Mouse (Mus musculus) ZHBTc4 (cell line): Measurements from ENCODE around the gene Sh3pxd2a.

Experiments
- DNase-seq: peaks from one replicate; pipeline ENCODE4 v3.0.0-alpha.2; 2011; ENCODE audit warnings: low read depth, low spot score

Gene Sh3pxd2a

DNA sequence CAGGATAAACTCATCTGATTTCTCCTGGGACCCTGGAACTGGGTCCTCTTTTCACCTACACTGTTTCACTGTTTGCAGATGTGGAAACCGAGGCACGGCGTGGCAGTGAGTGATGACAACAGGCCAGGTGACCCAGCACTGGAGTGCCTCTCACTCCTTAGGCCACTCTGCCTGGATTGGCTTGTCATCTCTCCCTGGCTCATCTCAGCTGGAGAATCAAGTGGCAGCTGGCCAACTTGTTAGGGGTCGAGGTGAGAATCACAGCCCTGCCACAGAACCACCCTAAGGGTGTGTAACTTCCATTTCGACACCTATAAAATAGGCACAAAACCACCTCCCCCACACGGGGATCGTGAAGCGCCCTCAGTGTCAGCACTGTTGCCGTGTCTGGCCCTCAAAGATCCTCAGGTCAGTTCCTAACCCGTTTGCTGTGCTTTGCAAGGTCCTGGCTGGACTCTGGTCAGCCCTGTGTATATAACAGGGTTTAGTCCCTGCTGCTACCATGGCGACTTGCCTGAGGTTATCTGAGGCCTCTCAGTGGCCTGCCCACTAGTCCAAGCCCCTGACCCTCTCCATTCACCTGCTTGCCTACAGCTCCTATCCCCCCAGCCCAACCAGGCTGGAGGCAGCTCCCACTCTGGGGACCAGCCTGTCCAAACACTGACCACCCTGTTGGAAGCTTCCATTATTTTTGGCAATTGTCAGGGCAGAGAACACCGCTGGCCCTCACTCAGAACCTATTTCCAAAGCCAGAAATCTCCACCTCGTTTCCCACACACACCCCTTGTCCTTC is 6.3 kb downstream of the Sh3pxd2a start:
- DNase-seq, result no peak

DNA sequence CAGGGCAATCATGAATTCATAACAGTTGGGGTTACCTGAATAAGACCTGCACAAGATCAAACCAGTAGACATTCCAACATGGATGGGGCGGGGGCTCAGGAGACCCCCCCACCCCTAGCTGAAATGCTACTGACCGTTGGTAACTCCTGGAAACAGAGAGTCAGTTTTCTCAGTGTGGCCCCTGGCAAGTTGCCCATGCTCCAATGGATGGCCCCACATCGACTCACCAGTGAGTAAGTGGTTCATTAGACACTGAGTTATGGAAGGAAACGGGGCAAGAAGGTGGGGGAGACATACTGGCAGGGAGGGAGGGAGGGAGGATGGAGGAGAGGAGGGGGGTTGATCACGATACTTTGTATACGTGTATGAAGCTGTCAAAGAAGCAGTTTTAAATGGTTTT is 8.2 kb downstream of the Sh3pxd2a start:
- DNase-seq, result no peak

DNA sequence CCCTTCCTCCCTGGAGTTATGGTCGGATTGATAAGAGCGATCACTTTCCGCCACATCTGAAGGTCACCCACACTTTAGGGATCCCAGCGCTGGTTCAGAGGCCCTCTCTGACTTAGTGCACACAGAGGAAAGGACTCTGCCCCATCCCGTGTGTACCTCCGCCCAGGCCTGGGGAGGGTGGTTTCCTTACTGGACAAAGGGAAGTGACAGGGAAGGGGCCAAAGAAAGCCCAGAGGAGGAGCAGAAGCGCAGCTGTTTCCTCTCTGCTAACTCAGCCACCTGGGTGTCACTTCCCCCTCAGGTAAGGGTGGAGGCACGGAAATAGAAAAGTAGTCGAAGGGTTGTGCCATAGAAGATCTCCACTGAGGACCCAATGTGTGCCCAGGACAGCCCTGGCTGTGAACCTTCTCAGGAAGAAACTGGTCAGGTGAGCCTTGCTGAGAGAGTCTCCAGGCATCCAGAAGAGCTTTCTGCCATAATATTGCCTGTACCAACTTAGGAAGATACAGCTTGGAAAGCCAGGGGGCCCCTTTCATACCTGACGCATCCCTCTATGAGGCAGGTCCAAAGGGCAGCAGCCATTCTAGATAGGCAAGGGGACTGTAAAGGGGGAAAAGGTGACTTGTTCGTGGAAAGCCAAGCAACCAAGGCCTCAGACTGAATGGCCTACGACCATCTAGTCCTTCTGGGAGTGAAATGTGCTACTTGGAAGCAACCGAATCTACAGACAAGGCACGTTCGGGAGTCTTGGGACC is 9.0 kb downstream of the Sh3pxd2a start:
- DNase-seq, result no peak

DNA sequence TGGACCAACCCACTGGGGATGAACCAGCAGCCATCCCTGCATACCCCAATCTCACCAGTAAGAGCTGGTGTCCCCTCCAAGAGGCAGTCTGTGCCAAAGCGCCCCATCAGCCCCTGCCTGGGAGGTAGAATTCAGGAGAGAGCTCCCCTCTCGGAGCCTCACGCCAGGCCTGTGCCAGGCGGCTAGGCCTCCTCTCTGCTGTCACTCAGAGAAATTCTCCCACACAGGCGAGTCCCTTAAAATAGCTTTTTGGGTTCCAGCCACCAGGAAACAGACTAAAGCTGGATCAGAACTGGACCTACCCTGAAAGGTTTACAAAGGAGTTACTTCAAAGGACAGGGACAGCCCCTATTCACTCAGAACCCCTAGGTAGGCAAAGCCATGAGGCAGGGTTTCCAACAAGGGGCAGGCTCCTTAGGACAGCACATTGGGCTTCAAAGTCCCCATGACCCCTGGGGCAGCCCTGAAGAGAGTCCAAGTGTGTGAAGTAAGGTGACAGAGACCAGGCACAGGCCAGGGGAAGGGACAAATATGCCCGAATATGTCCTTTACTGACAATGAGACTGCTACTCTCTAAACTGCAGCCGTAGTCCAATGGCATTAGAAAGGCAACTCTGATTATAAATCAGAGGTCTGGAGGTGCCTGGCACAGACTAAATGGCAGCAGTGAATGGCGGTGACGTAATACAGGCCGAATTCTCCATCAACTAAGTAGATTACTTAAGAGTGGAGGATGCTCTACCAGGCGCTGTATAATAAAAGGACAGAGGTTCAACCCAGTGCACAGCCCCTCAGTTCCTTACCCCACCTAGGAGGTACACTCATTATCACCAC is 9.8 kb downstream of the Sh3pxd2a start:
- no peak for DNase-seq

DNA sequence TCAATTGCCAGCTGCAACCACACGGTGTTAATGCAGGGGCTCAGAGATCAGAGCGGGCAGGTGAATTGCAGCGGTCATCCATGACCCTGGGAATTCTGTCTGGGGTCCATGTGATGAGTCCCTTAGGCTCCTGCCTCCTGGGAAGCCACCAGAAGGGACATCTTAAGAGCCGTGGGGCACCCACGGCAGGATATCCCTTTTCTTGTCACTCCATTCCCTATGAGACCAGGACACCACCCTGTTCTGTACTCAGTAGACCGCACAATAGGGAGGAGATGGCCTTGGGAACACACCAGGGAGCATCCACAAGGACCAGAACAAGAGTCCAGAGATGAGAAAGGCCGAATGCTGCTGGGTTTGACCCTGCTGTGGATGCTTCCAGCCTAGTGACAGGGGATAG is 10.8 kb downstream of the Sh3pxd2a start:
- DNase-seq, result no peak

DNA sequence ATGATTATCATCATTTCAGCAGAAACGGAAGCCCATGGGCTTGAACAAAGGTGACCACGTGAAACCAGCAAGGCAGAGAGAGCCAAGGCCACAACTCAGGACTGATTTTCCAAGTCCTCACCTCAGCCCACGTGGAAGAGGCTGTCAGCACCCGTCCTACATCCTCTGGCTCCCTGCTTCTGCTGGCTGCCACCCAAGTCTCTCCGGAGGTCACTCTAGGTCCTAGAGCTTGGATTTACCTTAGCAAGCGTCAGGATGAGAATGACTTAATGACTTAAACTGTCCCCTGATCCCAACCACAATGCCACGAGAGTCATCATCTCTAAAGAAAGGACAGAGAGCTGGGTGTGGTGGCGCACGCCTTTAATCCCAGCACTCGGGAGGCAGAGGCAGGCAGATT is 11.5 kb downstream of the Sh3pxd2a start:
- peak; percentile 67 for DNase-seq

DNA sequence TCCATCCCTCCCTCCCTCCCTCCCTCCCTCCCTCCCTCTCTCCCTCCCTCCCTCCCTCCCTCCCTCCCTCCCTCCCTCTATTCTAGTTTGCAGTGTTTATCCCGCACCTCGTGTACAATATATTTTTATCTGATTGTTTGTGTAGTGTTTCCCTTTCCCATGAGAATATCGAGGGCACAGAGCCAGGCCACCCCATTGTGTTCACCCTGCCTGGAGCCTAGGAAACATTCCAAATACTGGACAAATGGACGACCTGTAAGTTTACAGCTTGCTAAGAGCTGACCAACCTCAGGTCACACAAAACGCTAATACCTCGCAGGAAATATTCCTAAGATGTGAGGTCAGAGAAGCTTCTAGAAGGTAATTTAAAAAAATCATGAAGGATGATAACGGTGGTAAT is 12.0 kb downstream of the Sh3pxd2a start:
- no peak for DNase-seq

DNA sequence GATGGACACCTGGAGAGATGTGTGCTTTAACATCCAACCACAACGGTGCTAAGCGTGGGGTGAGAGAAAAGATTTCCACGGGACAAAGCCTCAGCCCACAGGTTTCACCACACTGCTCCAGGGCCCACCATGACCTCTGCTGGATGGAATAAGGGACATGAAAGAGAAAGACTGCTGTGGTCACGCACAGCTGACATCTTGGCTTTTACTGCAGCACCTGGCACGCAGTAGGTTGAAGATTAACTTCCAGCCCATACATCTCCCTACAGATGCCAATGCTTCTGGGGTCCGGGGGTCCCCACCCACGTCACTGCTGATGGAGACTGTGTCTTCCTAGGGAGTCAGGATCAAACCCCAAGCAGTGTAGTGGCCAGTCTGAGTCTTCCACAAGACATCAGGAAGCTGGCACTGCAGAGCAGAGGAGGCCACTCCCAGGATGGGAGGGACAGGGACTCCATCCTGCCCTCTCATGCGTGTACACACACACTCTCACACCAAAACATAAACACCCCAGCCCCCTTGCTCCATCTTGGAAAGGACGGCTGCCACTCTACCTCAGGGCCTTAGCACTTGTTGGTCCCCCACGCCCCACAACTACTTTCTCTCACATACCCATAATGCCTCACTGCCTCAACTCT is 12.6 kb downstream of the Sh3pxd2a start:
- no peak for DNase-seq

DNA sequence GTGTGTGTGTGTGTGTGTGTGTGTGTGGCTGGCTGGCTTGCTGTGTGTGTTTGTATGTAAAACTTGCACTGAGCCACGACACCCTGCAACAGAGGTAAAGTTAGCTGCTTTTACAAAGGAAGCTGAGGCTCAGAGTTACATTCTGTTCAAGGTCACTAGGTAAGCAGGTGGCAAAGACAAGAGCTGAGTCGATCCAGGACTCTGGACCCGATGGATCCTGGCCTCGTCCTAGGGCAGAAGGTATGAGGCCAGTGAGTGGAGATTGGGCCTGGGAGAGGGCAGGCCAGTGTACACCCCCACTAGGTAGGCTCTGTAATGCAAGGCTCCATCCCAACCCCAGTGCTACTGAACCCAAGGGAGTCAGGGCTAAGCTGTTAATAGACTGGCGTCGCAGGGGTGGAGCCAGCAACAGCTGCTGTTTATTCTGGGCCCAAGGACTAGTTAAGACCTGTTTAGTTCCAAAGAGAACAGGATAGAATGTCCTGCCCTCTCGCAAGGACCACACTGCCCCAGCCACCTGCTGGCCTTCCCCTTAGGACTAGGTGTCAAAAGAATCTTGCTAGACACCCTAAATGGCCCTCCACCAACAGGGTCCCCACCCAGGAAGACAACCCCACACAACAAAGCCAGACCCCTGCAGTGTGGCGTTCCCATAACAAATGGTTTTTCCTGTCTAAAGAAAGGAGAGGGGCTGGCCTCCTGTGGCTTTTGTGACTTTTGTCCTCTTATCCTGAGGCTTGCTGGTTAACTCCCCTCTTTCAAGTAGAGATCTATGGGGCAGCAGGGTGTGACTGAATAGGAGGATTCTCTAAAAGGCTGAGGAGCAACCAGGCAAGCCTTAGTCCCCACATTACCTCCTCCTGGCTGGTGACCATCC is 13.7 kb downstream of the Sh3pxd2a start:
- DNase-seq, result peak; percentile 98

DNA sequence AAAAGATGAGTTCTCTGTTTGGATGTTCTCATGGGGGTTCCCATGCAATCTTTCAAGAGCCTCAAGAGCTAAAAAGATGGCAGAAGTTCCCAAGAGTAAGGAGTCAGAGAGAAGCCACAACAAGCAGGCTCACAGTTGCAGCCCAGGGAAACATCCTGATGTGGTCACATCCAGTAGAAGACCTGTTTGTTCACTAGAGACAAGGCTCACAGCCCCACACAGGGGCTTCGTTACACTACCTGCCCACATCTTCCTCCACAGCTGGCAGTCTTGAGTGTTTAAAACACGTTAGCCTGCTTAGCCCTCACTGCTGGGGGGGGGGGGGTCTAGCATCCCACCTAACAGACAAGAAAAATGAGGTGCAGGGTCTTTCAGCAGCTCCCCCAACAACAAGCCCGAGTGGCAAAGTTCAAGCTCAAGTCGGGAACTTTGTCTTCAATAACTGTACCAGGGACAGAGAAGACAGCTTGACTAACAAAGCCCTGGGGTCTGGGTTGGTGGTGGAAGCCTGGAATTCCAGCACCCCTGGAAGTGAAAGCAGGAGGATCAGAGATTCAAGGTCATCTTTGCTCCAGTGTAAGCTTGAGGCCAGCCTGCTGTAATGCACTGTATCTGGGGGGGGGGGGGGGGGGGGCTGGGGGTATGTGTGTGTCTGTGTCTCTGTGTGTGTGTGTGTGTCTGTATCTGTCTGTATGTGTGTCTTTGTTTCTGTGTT is 14.5 kb downstream of the Sh3pxd2a start:
- DNase-seq, result peak; percentile 83

DNA sequence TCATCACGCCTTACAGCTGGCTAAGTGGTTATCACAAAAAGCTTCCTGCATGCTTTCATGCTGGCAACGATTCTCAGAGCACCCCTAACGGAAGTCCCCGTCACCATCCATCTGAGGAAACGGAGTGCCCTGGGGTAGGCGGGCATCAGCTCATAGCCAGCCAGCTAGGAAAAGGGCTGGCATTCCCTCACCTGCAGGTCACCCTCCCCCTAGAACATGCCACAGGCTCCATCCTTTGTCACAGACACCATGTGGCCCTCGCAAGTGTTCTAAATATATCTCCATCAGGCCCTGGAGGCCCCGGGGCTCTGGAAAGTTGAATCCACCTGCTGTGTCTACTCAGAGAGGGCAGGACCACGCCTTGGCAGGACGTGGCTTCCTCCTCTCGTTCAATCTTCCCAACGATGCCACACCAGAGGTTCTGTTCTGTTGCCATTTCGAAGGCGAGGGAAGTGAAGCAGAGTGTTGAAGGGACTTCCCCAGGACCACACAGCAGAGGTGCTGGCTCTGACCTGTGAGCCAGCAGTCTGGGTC is 15.5 kb downstream of the Sh3pxd2a start:
- no peak for DNase-seq

DNA sequence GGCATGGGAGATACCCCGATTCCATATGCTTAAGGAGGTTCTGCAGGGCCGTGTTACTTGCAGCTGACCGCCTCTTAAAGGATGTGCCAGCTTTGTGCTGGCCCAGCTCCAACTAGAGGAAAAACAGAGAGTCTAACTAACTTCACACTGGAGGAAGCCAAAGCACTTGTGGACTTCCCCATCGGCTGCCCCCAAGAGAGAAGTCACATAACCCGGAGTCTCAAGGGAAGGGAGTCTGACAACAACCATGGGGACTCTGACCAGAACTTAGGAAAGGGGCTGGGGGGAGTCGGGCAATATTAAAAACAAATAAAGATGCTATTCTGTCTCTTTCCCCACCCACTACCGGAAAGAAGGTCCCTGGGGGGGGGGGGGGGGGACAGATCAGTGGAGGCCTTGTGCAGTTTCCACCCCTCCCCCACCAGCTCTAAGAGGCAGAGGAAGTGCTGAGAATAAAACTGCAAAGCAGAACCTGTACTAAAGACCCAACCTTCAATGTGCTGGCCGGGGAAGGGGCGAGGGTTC is 17.3 kb downstream of the Sh3pxd2a start:
- no peak for DNase-seq

DNA sequence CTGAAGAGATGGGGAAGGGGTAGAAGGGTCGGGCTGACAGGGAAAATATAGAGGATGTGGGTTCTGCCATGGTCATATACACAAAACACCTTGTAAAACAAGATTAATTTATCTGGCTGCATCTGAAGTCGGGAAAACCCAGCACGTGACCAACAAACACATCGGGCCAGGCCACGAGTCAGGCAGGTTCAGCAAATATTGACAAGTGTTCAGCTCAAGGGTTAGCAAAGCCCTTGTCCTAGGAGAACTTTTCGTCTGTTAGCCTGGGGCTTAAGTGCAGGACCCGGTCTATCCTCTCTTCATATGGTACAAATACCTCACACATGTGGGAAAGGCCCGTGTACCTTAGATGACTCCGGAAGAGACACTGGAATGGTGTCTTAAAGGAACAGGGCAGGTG is 18.1 kb downstream of the Sh3pxd2a start:
- no peak for DNase-seq

DNA sequence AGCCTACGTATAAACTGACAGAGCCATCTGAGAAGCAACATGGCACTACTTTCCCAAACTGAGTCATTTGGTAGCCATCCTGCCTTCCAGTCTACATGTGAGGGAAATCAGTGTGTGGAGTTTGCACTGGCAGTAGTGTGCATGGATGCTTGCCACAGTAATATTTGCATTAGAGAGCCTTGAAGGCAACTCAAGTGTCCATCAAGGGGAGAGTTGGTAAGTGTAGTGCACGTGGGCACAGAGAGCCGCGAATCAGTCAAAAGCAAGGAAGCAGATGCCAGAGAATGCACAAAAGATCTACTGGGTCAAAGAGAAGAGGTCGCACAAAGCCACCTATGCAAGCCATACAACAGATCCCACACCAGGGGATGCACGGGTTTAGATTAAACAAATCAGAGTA is 18.5 kb downstream of the Sh3pxd2a start:
- DNase-seq, result no peak

DNA sequence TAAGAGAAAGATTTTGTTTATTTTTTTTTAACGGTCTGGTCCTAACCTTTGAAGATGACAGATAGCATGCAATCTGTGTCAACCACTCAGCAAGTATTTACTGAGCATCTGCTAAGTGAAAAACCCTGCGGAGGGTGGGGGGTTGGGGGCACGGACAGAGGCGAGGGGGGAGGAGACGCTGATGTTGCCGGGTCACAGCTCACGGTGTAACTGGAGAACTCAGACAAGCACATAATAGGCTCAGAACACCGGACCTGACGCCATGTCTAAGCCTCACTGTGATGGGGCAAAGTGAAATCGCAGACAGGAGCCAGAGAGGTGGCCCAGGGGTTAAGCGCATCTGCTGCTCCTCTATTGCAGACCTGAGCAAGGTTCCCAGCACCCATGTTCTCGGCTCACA is 19.7 kb downstream of the Sh3pxd2a start:
- no peak for DNase-seq

DNA sequence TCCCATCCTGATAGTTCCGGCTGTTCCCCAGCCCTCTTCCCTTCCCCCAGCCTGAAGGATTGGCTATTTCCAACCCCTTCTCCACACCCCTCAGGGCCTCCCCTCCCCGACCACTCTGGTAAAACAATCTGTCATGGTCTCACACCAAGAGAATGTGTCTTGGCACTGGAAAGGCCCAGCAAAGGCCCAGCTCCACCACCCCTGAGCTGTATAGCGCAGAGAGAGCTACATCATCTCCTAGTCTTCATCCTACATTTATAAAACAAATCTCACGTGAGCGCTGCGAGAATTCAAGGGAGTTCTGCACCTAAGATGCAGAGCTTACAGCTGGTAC is 21.9 kb downstream of the Sh3pxd2a start:
- DNase-seq, result no peak

DNA sequence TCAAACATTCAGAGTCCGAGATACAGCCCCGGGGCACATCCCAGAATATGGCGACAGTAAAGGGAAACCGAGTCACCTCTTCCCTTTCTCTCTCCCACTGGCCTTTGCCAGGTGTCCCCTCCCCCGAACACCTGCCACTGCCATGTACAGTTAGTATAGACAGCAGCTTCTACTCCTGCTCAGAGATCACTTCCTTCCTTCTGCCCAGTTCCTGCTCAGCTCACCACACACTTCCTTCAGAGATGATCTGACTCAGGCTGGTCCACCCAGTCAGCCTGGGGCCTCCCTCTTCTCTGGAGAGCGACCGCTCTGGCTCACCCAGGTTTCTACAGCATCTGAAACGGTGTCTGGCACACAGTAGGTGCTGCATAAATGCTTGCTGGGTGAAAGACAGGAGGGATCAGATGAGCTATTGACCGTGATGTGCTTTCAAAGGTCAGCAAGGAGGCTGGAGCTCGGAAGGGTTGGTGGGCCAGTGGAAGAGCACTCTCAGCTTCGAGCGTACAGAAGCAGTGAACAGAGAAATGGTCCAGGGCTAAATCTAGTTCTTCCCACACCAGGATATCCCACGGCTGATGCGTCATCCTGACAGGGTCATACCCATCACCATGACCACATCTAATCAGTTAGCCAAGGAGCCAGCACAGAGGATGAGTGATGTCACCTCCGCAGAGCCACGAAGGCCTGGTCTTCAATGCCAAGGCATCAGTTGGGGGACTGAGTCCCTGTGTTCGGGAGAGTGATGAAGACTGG is 22.5 kb downstream of the Sh3pxd2a start:
- no peak for DNase-seq

DNA sequence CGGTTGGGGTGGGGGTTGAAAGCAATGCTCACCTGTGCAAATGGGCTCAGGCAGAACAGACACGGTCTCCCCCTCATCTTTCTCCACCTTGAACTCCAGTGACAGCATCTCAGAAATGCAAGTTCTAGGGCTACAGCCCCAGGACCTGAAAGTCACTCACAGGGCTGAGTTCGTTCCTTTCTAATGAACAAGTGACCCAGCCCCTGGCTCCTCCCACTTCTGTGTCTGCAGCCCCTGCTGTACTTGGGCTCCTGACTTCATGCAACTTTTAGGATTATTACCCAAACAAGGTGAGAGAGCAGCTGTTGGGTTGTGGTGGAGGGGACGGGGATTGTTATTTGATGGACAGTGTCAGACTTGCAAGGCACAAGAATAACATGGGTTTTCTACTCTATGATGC is 23.2 kb downstream of the Sh3pxd2a start:
- no peak for DNase-seq

DNA sequence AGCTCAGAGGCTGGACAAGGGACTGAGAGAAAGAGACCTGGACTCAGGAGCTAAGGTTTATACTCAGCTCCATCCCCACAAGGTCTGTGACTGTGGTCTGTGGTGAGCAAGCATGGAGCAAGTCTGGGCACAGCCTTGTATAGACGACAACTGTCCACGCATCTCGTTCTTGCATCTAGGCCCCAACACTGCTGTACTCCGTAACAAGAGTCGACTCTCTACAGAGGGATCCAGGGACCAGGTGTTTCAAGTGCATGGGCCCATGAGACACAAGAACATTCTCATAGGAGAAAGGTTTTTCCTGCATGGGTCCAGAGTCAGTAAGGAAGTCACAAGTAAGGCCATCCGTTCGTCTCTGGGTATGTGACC is 23.8 kb downstream of the Sh3pxd2a start:
- no peak for DNase-seq
